Mouse (Mus musculus): Measurements from ENCODE around the gene Coro1c. TPM values are rescaled to one million over a fixed set of nuclear protein-coding genes. Genes with fewer than 3 reads are reported as not detected.
A peak's percentile ranks its signal among the peaks of the same experiment; 100 is the strongest.
"Not testable (repeated sequence)": the region's sequence is repeated elsewhere in the genome, so short reads cannot be mapped to it uniquely, and the experiment has no call there.

Coro1c gene
- polyA plus RNA-seq, 1 experiment from 2014 or later = 93.6 TPM

- Histone ChIP-seq H3K27ac (replicated peaks) (no peak overlapping the region), H3K9ac (ENCODE audit: low read length) (no peak overlapping the region), H3K4me2 (replicated peaks; ENCODE audit: low read depth) (no peak overlapping the region), H3K9me3 (ENCODE audit: control insufficient read depth, low read length) (no peaks in the 10 kb centered on the region), H3K4me3 (ENCODE audit: low read depth, low read length) (no peak overlapping the region), H3K27me3 (ENCODE audit: control insufficient read depth, insufficient read depth, low read length) (no peaks in the 10 kb centered on the region), H3K36me3 (ENCODE audit: control insufficient read depth, insufficient read depth, low read length) (no peaks in the 10 kb centered on the region), H3K4me1 (replicated peaks; ENCODE audit: control insufficient read depth, insufficient read depth) (no peaks in the 10 kb centered on the region)
- TF ChIP-seq CTCF (IDR thresholded peaks at IDR 0.05; ENCODE audit: low read depth) (peak; percentile 92), EP300 (optimal IDR thresholded peaks at IDR 0.05) (no peak)
- peak; percentile 55 for ATAC-seq (ENCODE audit: low FRiP score, low TSS enrichment)
- WGBS = 14% methylated on average over 15 of the region's 15 CpGs
- peak; percentile 86 for DNase-seq (ENCODE audit: low spot score)
These were observed 92.9 kb downstream of the Coro1c start for GRCm38 (mm10) chr5:113815638-113816152.

GRCm38 (mm10) chr5:113815041-113815389 is 93.5 kb downstream of the Coro1c start:
- TF ChIP-seq CTCF (IDR thresholded peaks at IDR 0.05; ENCODE audit: low read depth) = no peak
- TF ChIP-seq EP300 (optimal IDR thresholded peaks at IDR 0.05) = no peak
- no peaks in the 10 kb centered on the region for H3K4me1 ChIP-seq (replicated peaks; ENCODE audit: control insufficient read depth, insufficient read depth)
- H3K4me3 ChIP-seq (ENCODE audit: low read depth, low read length) = no peak overlapping the region
- no peaks in the 10 kb centered on the region for H3K27me3 ChIP-seq (ENCODE audit: control insufficient read depth, insufficient read depth, low read length)
- no peak overlapping the region for H3K4me2 ChIP-seq (replicated peaks; ENCODE audit: low read depth)
- H3K9ac ChIP-seq (ENCODE audit: low read length) = no peak overlapping the region
- H3K36me3 ChIP-seq (ENCODE audit: control insufficient read depth, insufficient read depth, low read length) = no peaks in the 10 kb centered on the region
- ATAC-seq (ENCODE audit: low FRiP score, low TSS enrichment) (no peak), DNase-seq (ENCODE audit: low spot score) (no peak)
- no peaks in the 10 kb centered on the region for H3K9me3 ChIP-seq (ENCODE audit: control insufficient read depth, low read length)
- no peak overlapping the region for H3K27ac ChIP-seq (replicated peaks)
- WGBS = 57% methylated on average over 11 of the region's 11 CpGs

DNA sequence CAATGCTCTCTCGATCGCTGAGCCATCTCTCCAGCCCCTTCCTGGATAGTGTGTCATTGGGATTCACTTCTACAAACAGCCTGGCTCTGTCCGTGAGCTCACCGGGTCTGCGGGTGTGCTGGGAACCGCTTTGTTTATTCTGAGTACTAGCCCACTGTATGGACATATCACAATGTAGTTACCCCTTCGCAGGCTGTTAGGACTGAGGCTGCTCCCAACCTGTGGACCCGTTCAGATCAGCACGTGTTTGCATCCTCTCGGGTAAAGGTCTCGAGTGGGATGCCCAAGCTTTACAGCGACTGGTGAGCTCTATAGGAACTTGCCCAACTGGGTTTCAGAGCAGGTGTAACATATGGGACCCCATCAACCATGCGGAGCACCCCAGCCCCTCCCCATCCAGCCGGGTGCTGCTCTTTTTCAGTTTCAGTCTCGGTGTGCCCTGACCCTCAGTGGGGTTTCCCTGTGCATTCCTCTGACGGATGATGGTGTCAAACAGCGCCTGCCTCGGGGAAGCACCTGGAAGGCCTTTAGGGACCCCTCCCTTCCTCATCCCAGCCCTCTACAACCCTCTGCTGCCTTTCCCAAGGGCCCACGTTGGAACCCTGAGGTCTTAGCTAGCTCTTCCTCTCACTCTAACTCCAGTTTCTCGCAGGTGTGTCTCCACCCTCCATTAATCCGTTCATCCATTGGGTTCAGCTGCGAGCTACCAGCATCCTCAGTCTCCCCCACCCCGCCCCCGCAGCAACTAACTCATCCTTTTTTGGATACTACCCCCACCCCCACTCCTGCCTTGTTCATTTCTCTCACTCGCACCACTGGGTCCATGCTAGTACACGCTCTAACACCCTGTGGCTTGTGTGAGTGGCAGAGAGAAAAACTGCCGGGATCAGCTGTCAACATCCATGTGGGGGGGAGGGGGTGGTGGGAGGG is 94.2 kb downstream of the Coro1c start:
- H3K9me3 ChIP-seq (ENCODE audit: control insufficient read depth, low read length) = no peaks in the 10 kb centered on the region
- no peak overlapping the region for H3K4me3 ChIP-seq (ENCODE audit: low read depth, low read length)
- ATAC-seq (ENCODE audit: low FRiP score, low TSS enrichment) (no peak), DNase-seq (ENCODE audit: low spot score) (no peak)
- H3K4me1 ChIP-seq (replicated peaks; ENCODE audit: control insufficient read depth, insufficient read depth) = no peaks in the 10 kb centered on the region
- no peak overlapping the region for H3K9ac ChIP-seq (ENCODE audit: low read length)
- no peak for TF ChIP-seq CTCF (IDR thresholded peaks at IDR 0.05; ENCODE audit: low read depth)
- TF ChIP-seq EP300 (optimal IDR thresholded peaks at IDR 0.05) = no peak
- whole genome bisulfite sequencing = 36% methylated on average over 27 of the region's 27 CpGs
- no peak overlapping the region for H3K4me2 ChIP-seq (replicated peaks; ENCODE audit: low read depth)
- no peak overlapping the region for H3K27ac ChIP-seq (replicated peaks)
- no peaks in the 10 kb centered on the region for H3K36me3 ChIP-seq (ENCODE audit: control insufficient read depth, insufficient read depth, low read length)
- no peaks in the 10 kb centered on the region for H3K27me3 ChIP-seq (ENCODE audit: control insufficient read depth, insufficient read depth, low read length)

GRCm38 (mm10) chr5:113813608-113814007 is 95.0 kb downstream of the Coro1c start:
- Histone ChIP-seq H3K4me3 (ENCODE audit: low read depth, low read length) (no peak overlapping the region), H3K9me3 (ENCODE audit: control insufficient read depth, low read length) (no peaks in the 10 kb centered on the region), H3K9ac (ENCODE audit: low read length) (no peak overlapping the region), H3K36me3 (ENCODE audit: control insufficient read depth, insufficient read depth, low read length) (no peaks in the 10 kb centered on the region), H3K4me2 (replicated peaks; ENCODE audit: low read depth) (no peak overlapping the region), H3K27ac (replicated peaks) (no peak overlapping the region), H3K27me3 (ENCODE audit: control insufficient read depth, insufficient read depth, low read length) (no peaks in the 10 kb centered on the region), H3K4me1 (replicated peaks; ENCODE audit: control insufficient read depth, insufficient read depth) (no peaks in the 10 kb centered on the region)
- WGBS = 21% methylated on average over 9 of the region's 9 CpGs
- no peak for DNase-seq (ENCODE audit: low spot score)
- no peak for ATAC-seq (ENCODE audit: low FRiP score, low TSS enrichment)
- TF ChIP-seq CTCF (IDR thresholded peaks at IDR 0.05; ENCODE audit: low read depth) (peak; percentile 55), EP300 (optimal IDR thresholded peaks at IDR 0.05) (no peak)

GRCm38 (mm10) chr5:113812638-113813037 is 95.9 kb downstream of the Coro1c start:
- DNase-seq (ENCODE audit: low spot score) = no peak
- H3K4me3 ChIP-seq (ENCODE audit: low read depth, low read length) = no peak overlapping the region
- no peak overlapping the region for H3K4me2 ChIP-seq (replicated peaks; ENCODE audit: low read depth)
- no peaks in the 10 kb centered on the region for H3K27me3 ChIP-seq (ENCODE audit: control insufficient read depth, insufficient read depth, low read length)
- H3K27ac ChIP-seq (replicated peaks) = no peak overlapping the region
- no peaks in the 10 kb centered on the region for H3K9me3 ChIP-seq (ENCODE audit: control insufficient read depth, low read length)
- no peaks in the 10 kb centered on the region; the same call in 1 of the 2 replicates for H3K4me1 ChIP-seq (replicated peaks; ENCODE audit: control insufficient read depth, insufficient read depth)
- no peaks in the 10 kb centered on the region for H3K36me3 ChIP-seq (ENCODE audit: control insufficient read depth, insufficient read depth, low read length)
- no peak for TF ChIP-seq EP300 (optimal IDR thresholded peaks at IDR 0.05)
- TF ChIP-seq CTCF (IDR thresholded peaks at IDR 0.05; ENCODE audit: low read depth) = no peak
- H3K9ac ChIP-seq (ENCODE audit: low read length) = no peak overlapping the region
- 87% methylated on average over 2 of the region's 2 CpGs for WGBS
- no peak for ATAC-seq (ENCODE audit: low FRiP score, low TSS enrichment)

DNA sequence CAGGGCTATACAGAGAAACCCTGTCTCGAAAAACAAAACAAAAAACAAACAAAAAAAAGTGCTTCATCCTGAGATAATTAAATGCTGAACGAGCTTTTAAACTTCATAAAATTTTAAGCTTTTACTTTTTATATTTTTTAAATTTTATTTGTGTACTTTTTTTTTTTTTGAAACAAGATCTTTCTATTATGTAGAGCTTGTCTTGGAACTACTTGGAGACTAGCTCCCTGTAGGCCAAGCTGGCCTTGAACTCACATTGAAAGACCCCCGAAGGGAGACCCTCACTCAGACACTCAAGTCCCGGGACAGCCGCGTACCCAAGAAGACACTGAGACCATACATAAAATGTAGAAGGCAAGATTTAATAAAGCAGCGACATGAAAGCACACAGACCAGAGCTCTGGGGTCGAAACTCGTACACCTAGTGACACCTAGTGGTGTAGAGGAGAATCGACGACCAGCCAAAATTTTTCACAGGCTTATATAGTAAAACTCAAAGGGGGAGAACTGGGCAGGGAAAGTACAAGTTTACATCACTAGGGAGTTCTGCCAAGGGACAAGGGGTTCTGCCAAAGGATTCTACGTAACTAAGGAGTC is 96.6 kb downstream of the Coro1c start:
- WGBS = 21% methylated on average over 11 of the region's 12 CpGs
- H3K27me3 ChIP-seq (ENCODE audit: control insufficient read depth, insufficient read depth, low read length); H3K4me1 ChIP-seq (replicated peaks; ENCODE audit: control insufficient read depth, insufficient read depth); H3K27ac ChIP-seq (replicated peaks); H3K4me2 ChIP-seq (replicated peaks; ENCODE audit: low read depth); H3K9ac ChIP-seq (ENCODE audit: low read length); DNase-seq (ENCODE audit: low spot score); H3K36me3 ChIP-seq (ENCODE audit: control insufficient read depth, insufficient read depth, low read length); H3K9me3 ChIP-seq (ENCODE audit: control insufficient read depth, low read length); H3K4me3 ChIP-seq (ENCODE audit: low read depth, low read length); ATAC-seq (ENCODE audit: low FRiP score, low TSS enrichment): not testable (repeated sequence)
- peak; percentile 62 for TF ChIP-seq CTCF (IDR thresholded peaks at IDR 0.05; ENCODE audit: low read depth)

Data from stomach, postnatal 0 days (tissue).